Mouse (Mus musculus) bone marrow, adult 2 months (tissue): ENCODE results near the gene Cbx2.

Experiments
- CTCF ChIP-seq: fragments of 200-500 bp; IDR thresholded peaks from 2 replicates; pipeline ENCODE4 v1.5.1; 2011; ENCODE audit warnings: low read length, control low read depth; ENCODE audit not compliant: control insufficient read depth, insufficient read depth
- POLR2A ChIP-seq: fragments of 200-500 bp; IDR thresholded peaks from 2 replicates; pipeline ENCODE4 v1.6.1; 2011; ENCODE audit warnings: low read depth, mild to moderate bottlenecking, control low read depth, low read length, borderline replicate concordance; ENCODE audit not compliant: control insufficient read depth

DNA sequence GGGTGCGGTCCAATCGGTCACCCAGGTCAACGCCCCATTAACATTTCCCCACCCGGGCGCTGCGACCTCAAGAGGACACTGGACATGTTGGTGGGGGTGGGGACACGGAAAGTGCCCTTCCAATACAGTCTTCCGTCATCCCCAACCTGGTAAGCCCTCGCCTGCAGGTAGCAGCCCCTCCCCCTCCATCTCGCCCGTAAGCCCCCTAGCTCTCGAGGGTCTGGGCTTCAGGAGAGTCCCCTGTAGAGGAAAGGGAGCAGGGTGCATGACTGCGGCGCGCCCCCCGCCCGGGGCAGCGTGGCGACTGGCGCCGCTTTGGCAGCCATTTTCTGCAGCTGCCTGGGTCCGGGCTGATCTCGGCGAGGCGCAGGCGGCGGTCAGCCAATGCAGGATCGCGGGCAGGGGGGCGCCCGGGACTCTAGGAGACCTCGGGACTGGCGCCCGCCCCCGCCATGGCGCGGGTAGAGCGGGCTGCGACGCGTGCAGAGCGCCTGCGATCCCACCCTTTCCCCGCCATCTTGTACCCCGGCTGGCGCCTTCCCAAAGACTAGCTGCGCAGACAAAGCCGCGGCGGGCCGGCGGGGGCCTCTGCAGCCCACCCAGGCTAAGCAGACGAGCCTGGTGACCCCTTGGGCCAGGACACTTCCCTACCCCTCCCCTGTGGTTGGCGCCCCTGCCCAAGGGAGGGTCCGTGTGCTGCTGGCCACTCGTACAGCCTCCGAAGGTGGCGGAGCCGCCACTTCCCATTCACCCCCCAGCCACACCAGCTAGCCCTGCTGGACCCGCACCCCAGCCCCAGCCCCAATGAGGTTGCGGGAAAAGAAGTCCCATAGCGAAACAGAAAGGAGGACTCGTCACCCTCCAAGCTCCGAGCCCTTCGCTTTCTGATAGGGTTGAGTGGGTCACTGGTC is 33.8 kb downstream of the Cbx2 start:
- TF ChIP-seq CTCF (no peak), POLR2A (peak; percentile 50; the same call in 1 of the 2 replicates)
